Mouse (Mus musculus): ENCODE measurements around the gene Lamb3. TPM values are rescaled to one million over a fixed set of nuclear protein-coding genes. Genes with fewer than 3 reads are reported as not detected.

The Lamb3 gene
- total and polyA plus RNA-seq, 3 experiments = 10.1 to 14.6 (median 12.3) TPM

- dilution Hi-C loops (cut with MboI; ENCODE audit: extremely low pct_ligation_motif_present, extremely low pct_unique_long_range_greater_than_20kb, low sequenced_read_pairs) = no loop called here
- no peak overlapping the region for H3K27ac ChIP-seq (ENCODE audit: insufficient read depth, low read depth)
Measured at GRCm38 (mm10) chr1:193189151-193189621, 18.3 kb upstream of the Lamb3 start.

GRCm38 (mm10) chr1:193189771-193190170 is 17.7 kb upstream of the Lamb3 start:
- H3K27me3 ChIP-seq (replicated peaks) = no peaks in the 10 kb centered on the region
- no peak overlapping the region for H3K27ac ChIP-seq (ENCODE audit: insufficient read depth, low read depth)
- dilution Hi-C loops (cut with MboI; ENCODE audit: extremely low pct_ligation_motif_present, extremely low pct_unique_long_range_greater_than_20kb, low sequenced_read_pairs) (no loop called here), in situ Hi-C loops (cut with MboI; ENCODE audit: low pct_ligation_motif_present, low pct_unique_long_range_greater_than_20kb, low sequenced_read_pairs) (no loop called here)
- TF ChIP-seq EP300 (IDR thresholded peaks at IDR 0.05; ENCODE audit: low read length) (no peak), MAZ (IDR thresholded peaks at IDR 0.05; ENCODE audit: low read depth, low read length) (no peak), MXI1 (IDR thresholded peaks at IDR 0.05; ENCODE audit: low read depth, low read length) (no peak), ELF1 (IDR thresholded peaks at IDR 0.05; ENCODE audit: low read depth, low read length) (no peak), HCFC1 (IDR thresholded peaks at IDR 0.05; ENCODE audit: low read depth, low read length) (no peak)
- H3K36me3 ChIP-seq (replicated peaks in 1 of 2; ENCODE audit: control insufficient read depth in 1 of 2, insufficient read depth in 1 of 2, low read length in 1 of 2) = peaks cover 83 to 94% of the 10 kb centered on the region in 2 experiments
- H3K4me2 ChIP-seq (ENCODE audit: insufficient read depth, low read depth, poor library complexity, severe bottlenecking) = no peak overlapping the region
- H3K9ac ChIP-seq (ENCODE audit: insufficient read depth, low read depth) = no peak overlapping the region
- H3K9me3 ChIP-seq (replicated peaks; ENCODE audit: low read length) = no peaks in the 10 kb centered on the region
- H3K4me3 ChIP-seq (replicated peaks in 1 of 3; ENCODE audit: low read depth in 2 of 3, low read length in 2 of 3, poor library complexity in 1 of 3) = no peak overlapping the region
- H3K79me2 ChIP-seq (replicated peaks; ENCODE audit: control insufficient read depth, extremely low read depth, insufficient read depth, poor library complexity, severe bottlenecking) = peaks cover 4% of the 10 kb centered on the region; the same call in 1 of the 2 replicates
- H3K4me1 ChIP-seq (ENCODE audit: control insufficient read depth in 1 of 2, insufficient read depth in 2 of 2) = peaks cover 8 to 78% of the 10 kb centered on the region in 2 experiments
- no peak for DNase-seq (ENCODE audit: extremely low read depth)

More at GRCm38 (mm10) chr1:193189151-193189621, 18.3 kb upstream of the Lamb3 start:
- Histone ChIP-seq H3K9ac (ENCODE audit: insufficient read depth, low read depth) (no peak overlapping the region), H3K27me3 (replicated peaks) (no peaks in the 10 kb centered on the region), H3K4me1 (ENCODE audit: control insufficient read depth in 1 of 2, insufficient read depth in 2 of 2) (peaks cover 10 to 78% of the 10 kb centered on the region in 2 experiments), H3K9me3 (replicated peaks; ENCODE audit: low read length) (no peaks in the 10 kb centered on the region), H3K4me2 (ENCODE audit: insufficient read depth, low read depth, poor library complexity, severe bottlenecking) (0 out of 2 replicates have a peak overlapping the region, but pooled peaks have one; percentile 7), H3K4me3 (replicated peaks in 1 of 3; ENCODE audit: low read depth in 2 of 3, low read length in 2 of 3, poor library complexity in 1 of 3) (no peak overlapping the region), H3K36me3 (replicated peaks in 1 of 2; ENCODE audit: control insufficient read depth in 1 of 2, insufficient read depth in 1 of 2, low read length in 1 of 2) (peaks cover 83 to 94% of the 10 kb centered on the region in 2 experiments), H3K79me2 (replicated peaks; ENCODE audit: control insufficient read depth, extremely low read depth, insufficient read depth, poor library complexity, severe bottlenecking) (peaks cover 4% of the 10 kb centered on the region; the same call in 1 of the 2 replicates)
- in situ Hi-C loops (cut with MboI; ENCODE audit: low pct_ligation_motif_present, low pct_unique_long_range_greater_than_20kb, low sequenced_read_pairs) = no loop called here
- DNase-seq (ENCODE audit: extremely low read depth) = peak; percentile 68
- TF ChIP-seq MYC (IDR thresholded peaks at IDR 0.05; ENCODE audit: low read depth, low read length) = no peak
- TF ChIP-seq MAFK (IDR thresholded peaks at IDR 0.05; ENCODE audit: insufficient replicate concordance, low read length) = no peak
- no peak for TF ChIP-seq JUND (conservative IDR thresholded peaks at IDR 0.05; ENCODE audit: low read depth, low read length)
- no peak for TF ChIP-seq USF1 (IDR thresholded peaks at IDR 0.05; ENCODE audit: low read depth, low read length)
- TF ChIP-seq UBTF (IDR thresholded peaks at IDR 0.05; ENCODE audit: low read depth, low read length) = no peak
- TF ChIP-seq MXI1 (IDR thresholded peaks at IDR 0.05; ENCODE audit: low read depth, low read length) = peak; percentile 34; the same call in 1 of the 2 replicates
- TF ChIP-seq HCFC1 (IDR thresholded peaks at IDR 0.05; ENCODE audit: low read depth, low read length) = no peak
- no peak for TF ChIP-seq POLR2A (IDR thresholded peaks at IDR 0.05; ENCODE audit: low read depth, low read length)
- no peak for TF ChIP-seq SMC3 (IDR thresholded peaks at IDR 0.05; ENCODE audit: low read depth, low read length)
- no peak for TF ChIP-seq KAT2A (IDR thresholded peaks at IDR 0.05; ENCODE audit: insufficient replicate concordance, low read length)
- no peak for TF ChIP-seq E2F4 (IDR thresholded peaks at IDR 0.05; ENCODE audit: insufficient replicate concordance, low read depth, low read length)
- TF ChIP-seq USF2 (conservative IDR thresholded peaks at IDR 0.05; ENCODE audit: low read depth, low read length) = no peak
- no peak for TF ChIP-seq GABPA (IDR thresholded peaks at IDR 0.05; ENCODE audit: insufficient replicate concordance, low read depth, low read length)
- no peak for TF ChIP-seq ELF1 (IDR thresholded peaks at IDR 0.05; ENCODE audit: low read depth, low read length)
- no peak for TF ChIP-seq JUN (IDR thresholded peaks at IDR 0.05; ENCODE audit: insufficient read depth, low read depth, low read length)
- no peak for TF ChIP-seq TBP (conservative IDR thresholded peaks at IDR 0.05; ENCODE audit: low read depth, low read length)
- 0 out of 2 replicates have a peak, but pooled peaks have one; percentile 12 for TF ChIP-seq EP300 (IDR thresholded peaks at IDR 0.05; ENCODE audit: low read length)
- TF ChIP-seq TCF12 (IDR thresholded peaks at IDR 0.05; ENCODE audit: low read depth, low read length) = no peak
- TF ChIP-seq MAZ (IDR thresholded peaks at IDR 0.05; ENCODE audit: low read depth, low read length) = 0 out of 2 replicates have a peak, but pooled peaks have one; percentile 18
- 0 out of 2 replicates have a peak, but pooled peaks have one; percentile 20 for TF ChIP-seq SIN3A (IDR thresholded peaks at IDR 0.05; ENCODE audit: low read length)
- no peak for TF ChIP-seq MEF2A (IDR thresholded peaks at IDR 0.05; ENCODE audit: borderline replicate concordance, low read depth, low read length)
- no peak for TF ChIP-seq RCOR1 (conservative IDR thresholded peaks at IDR 0.05; ENCODE audit: low read depth, low read length)
- TF ChIP-seq CHD2 (IDR thresholded peaks at IDR 0.05; ENCODE audit: low read length) = no peak

All from CH12.LX (cell line).